Mouse (Mus musculus) frontal cortex, postnatal 14 days (tissue): ENCODE measurements at regions not wholly inside any gene's neighbourhood (a gene's known extent, or its start where the extent isn't known, plus 50 kb on each side); places are given as distances from the start of the nearest gene placed in this dataset.
"Not testable (repeated sequence)": the region's sequence is repeated elsewhere in the genome, so short reads cannot be mapped to it uniquely, and the experiment has no call there.

Source experiments
- DNase-seq, 2 experiments: peaks; one replicate each; pipeline ENCODE4 v3.0.0; 2022; ENCODE audit warnings: low spot score in 2 of 2

DNA sequence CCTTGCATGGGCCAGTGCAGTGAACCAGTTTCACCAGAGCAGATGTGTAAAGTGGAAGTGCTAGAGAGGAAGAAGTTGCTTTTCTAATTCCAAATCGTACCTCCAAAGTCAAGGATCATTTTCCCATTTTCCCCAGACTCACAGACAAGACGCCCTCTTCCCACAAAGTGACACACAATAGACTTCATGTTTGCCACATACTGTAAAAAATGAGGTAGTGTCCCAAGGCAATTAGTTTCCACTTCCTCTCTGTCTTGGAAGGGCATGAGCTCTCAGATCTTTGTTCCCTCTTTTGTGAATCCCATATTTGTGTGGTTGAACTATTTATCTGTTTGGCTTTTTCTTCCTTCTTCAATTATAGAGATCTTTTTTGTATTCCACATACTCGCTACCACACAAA, 137.0 kb downstream of the Sptssa start:
- no peak for DNase-seq

DNA sequence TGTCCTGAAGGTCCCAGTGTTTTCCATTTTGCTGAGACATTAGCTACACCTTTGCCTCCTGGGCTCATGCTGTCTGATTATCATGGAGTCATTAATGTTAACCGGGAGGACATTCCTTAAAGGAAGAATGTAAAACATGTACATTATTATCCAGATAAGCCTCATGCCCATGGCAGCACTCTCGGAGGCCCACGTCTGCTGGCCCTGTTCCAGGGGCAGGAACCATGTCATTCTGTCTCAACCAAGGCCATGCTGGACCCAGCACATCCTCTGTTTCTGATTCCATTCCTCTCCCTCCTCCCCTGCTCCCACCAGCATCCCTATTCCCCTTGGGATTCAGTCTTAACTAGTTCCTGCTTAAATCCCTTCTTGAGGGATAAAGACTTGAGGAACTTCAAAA, 139.1 kb downstream of the Sptssa start:
- DNase-seq: no peak

DNA sequence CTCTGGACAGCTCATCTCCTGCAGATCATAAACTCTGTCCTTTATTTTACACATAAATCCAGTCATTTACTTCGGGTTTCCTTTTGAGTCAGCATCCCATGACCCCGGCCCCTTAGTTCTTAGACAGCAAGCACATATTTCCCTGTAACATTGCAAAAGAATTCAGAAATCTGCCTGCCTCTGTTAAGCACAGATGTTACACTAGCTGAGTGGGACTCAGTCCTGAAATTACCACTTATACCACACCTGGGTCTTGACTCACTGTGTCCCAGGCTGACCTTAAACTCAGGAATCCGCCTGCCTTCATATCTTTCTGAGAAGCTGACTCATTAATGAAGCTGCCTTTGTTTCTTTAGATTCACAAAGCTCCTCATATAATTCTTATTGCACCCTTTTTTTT, 139.9 kb downstream of the Sptssa start:
- no peak for DNase-seq

DNA sequence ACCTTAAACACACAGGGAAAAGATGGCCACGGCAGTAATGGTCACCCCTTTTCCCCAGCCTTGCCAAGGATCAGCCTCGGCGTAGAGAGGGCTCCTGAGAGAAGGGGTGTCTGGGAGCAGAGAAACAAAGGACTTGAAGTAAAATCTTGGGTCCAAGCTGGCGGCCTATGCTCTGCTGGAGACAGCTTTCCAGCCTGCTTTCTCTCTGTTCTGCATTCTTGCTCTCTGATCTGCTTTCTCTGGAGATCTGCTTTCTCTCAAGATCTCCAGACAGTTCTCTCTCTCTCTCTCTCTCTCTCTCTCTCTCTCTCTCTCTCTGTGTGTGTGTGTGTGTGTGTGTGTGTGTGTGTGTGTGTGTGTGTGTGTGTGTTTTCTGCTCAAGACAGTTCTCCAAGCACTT, 140.3 kb downstream of the Sptssa start:
- not testable (repeated sequence) for DNase-seq

DNA sequence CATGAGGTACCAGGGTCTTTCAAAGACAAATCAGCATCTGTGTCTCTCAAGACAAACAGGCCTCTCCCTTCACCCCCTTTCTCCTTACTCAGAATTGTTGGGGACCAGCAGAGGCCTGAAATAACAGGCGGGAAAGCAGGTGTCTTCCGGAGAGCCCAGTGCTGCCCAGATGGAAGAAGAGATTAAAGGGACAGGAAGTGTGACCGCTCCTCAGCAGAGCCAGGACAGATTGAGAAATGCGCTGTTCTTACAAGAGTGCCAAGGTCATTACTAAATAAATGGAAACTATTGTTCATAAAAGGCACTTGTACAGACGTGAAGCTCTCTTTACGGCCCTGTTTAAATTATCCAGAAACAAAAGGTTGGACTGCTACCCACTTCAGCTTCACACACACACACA, 146.5 kb downstream of the Sptssa start:
- DNase-seq: no peak

DNA sequence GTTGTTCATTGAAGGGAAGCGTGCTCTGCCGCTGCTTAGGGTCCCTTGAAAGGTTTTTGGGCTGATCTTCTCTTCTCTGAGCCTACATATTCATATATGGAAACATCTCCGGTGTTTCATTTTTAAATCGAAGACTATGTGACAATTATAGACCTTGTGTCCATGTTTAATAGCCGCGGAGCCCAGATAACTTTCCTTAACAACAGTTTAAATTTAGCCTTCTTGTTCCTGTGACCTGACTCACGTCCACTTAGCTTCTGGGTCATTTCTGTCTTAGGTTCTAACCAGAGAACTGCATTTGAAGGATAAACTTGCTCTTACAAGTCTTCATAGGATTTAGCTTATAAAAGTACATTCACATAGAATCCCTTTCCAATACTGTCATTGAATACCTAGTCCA, 153.6 kb downstream of the Sptssa start:
- no peak for DNase-seq

DNA sequence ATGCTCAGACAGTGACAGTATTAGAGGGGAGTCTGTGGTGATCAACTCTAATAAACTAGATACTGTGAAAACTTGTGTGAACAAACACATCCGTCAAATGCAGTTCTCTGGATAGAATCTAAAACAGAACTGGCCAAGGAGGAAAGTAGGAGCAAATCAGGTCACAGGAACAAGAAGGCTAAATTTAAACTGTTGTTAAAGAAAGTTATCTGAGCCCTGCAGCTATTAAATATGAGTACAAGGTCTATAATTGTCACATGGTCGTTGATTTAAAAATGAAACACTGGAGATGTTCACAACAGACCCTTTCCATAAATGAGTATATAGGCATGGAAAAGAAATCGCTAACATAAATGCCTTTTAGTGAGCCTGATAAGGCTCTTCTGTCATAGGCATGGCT, 156.4 kb downstream of the Sptssa start:
- no peak for DNase-seq

DNA sequence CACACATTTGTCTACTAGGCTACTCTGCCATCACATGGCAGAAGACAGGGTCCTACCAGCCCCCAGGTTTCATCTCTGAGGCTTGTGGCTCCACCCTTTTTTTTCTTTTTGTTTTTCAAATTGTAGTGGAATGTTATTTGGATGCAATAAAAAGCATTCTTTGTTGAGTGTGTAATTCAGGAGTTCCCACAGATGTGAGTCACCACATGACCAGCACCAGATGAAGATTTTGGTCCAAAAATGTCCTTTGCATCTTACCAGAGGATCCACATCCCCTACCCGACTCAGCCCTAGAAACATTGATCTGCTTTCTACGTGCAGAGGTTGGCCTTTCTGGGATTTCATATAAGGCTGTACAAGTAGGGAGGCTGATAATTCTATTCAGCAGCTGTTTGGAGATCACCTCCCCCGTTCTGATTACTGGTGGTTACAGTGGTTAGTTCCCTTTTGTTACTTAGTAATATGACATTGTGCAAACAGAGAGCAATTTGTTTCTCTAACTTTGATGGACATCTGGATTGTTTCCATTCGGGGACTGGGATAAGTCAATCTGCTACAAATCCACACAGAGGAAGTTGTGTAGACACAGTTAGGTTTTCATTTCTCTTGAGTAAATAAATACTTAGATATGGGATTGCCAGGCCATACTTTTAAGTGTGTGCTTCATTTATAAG, 160.5 kb downstream of the Sptssa start:
- DNase-seq: no peak

DNA sequence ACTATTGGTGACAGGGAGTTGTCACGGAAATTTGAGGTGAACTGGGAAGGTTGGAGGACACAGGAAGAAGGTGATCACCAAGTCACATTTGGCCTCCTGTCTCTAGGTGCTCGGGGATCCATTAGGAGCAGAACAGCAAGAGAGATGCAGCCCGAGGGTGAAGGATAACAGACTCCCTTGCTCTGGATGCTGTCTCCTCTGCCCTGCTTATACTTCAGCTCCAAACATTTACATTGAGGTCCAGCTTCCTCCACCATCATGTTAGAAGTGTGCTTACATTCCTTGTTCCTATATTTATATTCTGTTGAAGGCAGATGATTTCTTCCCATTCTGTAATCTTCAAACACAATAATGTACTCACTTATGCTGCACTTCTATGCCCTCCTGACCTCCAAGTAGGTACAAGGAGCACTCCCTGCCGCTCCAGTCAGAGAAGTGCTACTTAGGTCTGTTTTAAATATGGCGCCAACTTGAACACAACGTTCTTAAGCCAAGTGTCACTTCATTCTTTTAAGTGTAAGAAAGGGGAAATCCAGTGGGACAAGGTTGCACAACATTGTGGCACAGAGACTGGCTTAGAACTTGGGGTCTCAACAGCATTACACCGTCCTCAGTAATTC, 161.5 kb downstream of the Sptssa start:
- DNase-seq: no peak

DNA sequence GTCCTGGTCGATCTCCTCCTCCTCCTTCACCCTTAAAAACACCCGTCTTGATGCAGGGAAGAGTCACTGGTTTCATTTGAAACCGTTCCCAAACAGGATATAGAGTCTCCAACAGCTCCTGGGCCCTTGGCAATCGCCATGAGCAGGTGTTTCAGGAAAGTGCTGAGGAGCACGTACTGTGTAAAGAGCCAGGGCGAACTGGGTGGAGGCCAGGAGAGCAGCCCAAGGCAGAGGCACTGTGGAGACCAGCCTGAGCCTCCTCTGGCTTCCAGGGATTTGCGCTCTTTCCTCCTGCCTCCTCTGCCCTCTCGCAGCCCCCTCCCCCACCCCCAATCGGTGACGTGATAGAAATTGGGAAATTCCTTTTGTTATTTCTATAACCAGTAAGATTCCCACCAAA, 163.6 kb downstream of the Sptssa start:
- DNase-seq: no peak

DNA sequence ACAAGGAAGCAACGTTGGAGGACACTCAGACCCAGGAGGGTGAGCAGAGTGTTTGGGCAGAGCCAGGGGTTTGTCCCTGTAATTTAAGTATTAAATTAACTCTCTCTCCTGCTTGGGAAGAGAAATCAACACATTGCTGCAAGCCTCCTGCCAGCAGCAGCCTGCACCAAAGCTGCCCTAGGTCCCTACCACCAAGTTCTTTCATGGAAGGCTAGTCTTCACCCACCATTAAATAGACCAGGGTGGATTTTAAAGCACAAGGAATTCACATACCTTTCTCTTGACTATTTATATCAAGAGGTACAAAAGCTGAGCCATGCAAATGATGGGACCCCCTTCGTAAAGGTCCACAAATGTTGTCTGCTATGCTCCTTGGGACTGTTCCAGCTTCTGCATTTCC, 165.9 kb downstream of the Sptssa start:
- no peak for DNase-seq

DNA sequence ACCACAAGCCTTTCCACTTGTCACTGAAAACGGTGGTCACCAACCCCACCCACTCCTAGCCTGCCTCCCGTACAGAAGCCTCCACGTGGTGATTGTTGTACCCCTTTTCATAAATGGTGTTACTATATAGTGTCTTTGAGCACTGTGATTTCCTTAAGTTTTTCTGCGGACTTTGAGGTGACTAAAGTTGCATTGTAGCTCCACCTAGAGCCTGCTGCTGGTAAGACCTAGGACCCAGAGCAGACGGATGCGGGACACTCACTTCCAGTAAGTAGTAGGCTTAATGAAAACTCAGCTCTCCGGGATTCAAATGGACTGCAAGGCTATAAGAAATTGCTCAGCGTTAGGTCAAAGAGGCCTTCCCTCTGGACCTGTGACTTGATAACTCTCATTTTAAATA, 166.7 kb downstream of the Sptssa start:
- peak; percentile 36 to 74 for DNase-seq

DNA sequence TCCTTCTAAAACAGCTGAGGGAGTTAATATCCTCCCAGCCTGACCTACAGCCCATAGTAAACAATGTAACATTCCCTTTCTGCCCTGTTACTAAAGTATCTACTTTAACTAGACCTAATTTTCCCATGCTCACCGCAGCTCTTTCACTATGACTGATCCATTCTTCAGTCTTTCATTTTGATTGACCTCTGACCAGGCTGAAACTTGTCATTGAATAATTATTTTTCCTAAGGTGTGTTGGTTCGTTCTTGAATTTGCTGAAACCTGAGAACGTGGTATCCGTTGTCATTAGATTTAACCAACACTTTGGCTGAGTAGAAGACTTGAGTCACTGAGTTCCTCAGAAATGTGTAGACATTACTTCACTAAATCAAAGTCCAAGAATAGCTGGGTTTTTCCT, 168.7 kb downstream of the Sptssa start:
- no peak for DNase-seq

DNA sequence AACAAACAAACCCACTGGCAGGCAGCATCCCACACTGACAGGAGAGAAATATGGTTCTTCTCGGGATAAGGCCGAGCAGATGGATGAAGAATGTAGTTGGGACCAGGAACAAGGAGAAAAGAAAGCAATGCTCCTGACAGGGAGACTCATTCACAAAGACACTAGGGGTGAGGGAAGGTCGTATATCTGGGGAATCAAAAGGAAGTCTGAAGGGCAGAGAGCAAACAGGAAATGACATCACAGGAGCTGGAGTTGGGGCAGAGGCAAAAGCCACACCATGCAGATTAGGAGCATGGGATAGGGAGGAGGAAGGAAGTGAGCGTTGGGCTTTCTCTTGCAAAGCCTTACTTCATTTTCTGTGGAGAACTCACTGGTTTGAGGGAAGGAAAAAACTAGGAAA, 174.4 kb downstream of the Sptssa start:
- DNase-seq: no peak

DNA sequence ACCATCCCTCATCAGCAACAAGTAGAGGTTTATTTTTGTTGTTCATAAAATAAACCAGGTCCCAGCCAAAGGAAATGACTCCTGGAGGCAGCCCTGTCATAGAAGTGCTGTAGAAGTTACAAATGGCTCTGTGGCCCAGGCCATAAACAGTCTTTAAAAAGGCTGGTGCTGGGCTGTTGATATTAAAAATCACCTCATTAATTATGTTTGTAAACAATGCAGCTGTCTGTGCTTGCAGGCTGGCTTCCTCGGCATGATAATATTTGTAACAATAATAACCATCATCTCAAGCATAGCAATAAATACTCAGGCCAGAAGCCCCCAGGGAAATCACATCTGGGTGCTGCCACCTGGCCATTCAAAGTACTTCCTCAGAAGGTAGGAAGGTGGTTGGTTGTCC, 176.5 kb downstream of the Sptssa start:
- DNase-seq: no peak

DNA sequence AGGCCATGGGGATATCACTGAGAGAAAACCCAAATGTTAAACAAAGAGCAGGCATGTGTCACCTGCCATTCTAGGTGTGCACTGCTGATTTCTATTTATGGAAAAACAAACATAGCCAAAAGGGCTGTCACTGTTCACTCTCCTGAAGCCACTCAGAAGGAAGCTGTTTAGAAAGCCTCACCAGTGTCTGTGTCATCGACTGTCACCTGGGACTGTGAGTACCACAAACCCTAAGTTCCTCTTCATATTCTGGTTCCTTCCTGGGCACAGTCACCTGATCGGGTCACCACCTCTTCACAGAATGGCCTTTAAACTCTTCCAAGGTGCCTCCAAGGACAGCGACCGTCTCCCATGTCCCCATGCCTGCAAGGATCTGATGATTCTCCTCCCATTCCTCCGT, 183.5 kb downstream of the Sptssa start:
- DNase-seq: no peak

DNA sequence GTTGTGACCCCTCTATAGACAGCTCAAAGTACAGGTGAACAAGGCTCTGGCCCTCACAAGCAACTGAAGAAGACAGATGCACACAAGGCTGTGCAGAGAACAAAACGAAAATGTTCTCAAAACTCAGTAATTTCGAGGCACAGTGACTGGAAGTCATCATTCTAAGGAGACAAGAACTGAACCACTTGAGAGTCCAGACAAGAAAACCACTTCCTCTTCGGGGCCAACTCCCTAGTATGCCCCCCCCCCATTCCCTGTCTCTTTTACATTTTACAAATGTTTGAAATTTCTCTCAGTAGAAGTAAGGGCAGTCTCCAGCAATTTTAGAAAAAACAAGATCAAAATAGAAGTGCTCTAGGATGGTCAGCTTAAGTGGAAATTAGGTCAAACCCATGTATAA, 184.0 kb downstream of the Sptssa start:
- no peak for DNase-seq

DNA sequence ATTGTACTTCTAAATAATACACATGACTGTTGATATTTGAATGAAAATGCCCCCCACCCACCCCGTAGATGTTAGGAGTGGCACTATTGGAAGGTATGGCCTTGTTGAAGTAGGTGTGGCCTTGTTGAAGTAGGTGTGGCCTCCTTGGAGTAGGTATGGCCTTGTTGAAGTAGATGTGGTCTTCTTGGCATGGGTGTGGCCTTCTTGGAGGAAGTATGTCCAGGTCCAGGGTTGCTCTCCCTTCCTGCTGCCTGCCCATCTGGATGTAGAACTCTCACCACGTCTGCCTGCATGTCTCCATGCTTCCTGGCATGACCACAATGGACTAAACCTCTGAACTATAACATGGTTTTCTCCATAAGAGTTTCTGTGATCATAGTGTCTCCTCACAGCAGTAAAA, 188.7 kb downstream of the Sptssa start:
- no peak for DNase-seq

DNA sequence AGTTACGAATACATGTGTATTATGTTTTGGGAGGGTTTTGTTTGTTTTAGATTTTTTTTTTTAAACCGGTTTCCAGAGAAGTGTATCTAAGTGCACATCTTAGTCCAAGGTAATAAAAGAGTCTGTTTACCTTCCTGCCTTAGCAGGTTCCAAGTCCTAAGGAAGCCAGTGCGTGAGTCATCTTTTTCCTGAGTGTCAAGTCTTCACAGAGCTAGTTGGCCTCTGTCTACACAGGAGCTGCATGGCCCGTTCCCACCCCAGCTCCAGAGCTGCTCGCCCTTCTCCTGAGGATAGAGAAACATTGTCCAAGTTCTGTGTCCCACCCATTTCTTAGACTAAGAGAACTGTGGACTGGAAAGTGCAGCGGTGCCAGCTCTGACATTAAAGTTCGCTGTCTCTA, 192.6 kb downstream of the Sptssa start:
- DNase-seq: no peak

DNA sequence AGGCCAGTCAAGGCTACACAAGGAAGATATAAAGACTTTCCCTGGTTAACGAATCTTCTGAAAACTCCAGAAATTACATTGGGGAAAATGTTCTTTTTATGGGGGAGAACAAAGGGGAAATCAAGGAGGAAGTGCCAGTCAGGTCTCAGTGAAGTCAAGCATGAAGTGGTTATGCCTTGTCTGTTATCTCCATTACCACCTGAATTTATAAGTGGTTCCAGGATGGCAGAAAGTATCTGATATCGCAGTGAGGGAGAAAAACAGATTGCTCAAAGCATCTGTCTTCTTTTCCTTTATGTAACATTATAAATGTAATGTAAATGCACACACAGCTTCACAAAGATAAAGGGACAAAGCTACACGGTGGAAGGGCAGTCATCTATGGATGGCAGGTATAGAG, 195.0 kb downstream of the Sptssa start:
- no peak for DNase-seq

DNA sequence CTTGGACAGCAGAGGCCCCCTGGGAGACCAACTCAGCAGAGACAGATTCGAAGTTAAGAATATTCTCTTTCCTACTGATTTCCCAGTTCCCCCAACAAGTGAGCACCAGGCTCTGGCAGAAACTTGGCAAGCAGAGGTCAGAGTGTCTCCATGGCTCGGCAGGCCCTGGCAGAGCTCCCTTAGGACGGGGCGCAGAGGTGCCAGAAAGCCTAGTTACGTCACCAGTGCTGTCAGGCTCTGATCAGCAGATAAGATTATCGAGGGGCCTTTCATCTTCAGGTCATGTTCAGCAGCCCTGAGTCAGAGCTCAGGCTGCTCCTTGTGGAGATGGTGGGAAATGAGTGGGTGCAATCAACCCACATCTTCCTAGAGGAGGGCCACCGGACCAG, 196.2 kb downstream of the Sptssa start:
- peak in 1 of 2 experiments; percentile 5 for DNase-seq

DNA sequence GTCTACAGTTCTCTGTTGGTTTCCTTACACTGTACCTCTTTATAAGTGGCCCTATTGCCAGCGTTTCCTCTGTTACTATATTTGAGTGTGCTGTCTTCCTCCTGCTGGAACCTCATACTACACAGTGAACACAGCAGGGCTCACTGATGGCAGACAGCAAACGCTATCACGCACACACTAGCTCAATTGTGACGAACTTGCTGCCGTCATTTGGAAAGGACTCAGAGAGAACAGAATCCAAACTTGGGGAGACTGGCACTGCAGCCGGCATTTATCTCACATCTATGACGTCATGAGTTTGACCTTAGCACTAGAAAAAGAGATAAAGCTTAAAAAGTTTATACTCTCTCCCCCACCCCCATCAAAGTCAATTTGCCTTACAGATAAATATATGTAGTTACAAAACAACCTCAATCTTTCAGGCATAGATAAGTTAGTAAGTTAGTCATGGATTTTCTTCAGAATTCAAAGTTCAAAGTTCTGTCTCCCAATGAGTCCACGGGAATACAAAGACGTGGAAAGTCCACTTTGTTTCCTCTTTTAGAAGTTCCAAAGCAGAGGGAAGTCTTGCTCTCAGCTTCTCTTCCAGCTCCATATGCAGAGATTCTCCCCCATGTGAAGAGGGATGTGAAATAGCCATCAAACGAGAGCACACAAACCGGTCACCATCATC, 196.8 kb downstream of the Sptssa start:
- no peak for DNase-seq

DNA sequence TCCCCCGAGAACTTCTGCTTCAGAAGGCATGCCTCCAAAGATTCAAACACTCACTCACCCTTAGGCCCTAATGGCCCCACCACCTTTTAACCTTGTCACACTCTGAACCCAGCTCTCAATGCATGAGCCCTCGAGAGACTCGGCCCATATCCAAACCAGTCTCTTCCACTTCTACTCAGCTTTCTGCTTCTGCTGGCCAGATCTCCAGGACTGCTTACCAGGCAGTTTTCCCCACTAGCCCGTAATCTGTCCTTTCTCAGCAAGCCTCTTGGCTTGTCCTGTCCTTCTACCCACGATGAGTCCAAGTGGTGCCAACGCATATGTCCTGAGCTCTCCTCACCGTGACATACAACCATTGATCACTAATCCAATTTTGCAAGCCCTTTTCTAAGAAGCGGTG, 199.6 kb downstream of the Sptssa start:
- no peak for DNase-seq

DNA sequence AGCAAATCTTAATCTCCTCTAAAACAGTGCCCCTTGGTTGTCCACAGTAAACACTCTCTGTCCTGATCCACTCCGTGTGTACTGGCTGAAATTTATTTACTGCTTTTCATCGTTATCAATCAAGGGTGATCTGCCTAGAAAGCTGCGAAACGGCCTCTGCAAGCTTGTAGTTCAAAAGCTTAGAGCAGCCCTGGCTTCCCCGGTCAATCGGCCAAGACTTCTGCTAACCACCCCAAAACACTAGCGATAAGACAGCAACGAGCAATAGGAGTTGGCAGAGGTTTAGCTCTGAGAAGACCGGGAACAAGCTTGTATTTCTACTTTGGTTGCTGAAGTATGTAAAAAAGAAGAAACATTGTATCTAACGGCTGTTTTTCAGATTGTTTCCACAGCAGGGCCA, 201.8 kb downstream of the Sptssa start:
- DNase-seq: no peak
